Mouse (Mus musculus) forebrain, embryonic 14.5 days (tissue): ENCODE measurements around the gene Nomo1. TPM values are rescaled to one million over a fixed set of nuclear protein-coding genes. Genes with fewer than 3 reads are reported as not detected.
A peak's percentile ranks its signal among the peaks of the same experiment; 100 is the strongest.

Source experiments
- ATAC-seq: fragments of 200-750 bp; cut with Nextera tagmentation; 2 replicates; pipeline ENCODE4 v1.8.0; 2017; ENCODE audit warnings: mild to moderate bottlenecking, moderate library complexity
- DNase-seq: peaks from one replicate; pipeline ENCODE4 v3.0.0-alpha.2; 2015; ENCODE audit warnings: low spot score
- H3K27ac ChIP-seq: fragments of 300-500 bp; sonication (generic); 2 replicates; pipeline ENCODE4 v1.5.1; 2014; ENCODE audit warnings: low read depth, mild to moderate bottlenecking, control low read depth, low read length, moderate library complexity
- H3K27me3 ChIP-seq: fragments of 300-500 bp; sonication (generic); replicated peaks from 2 replicates; pipeline ENCODE4 v1.6.1; 2014; ENCODE audit warnings: low read length, control low read depth, mixed read lengths; ENCODE audit not compliant: control insufficient read depth, insufficient read depth
- H3K36me3 ChIP-seq: fragments of 300-500 bp; sonication (generic); 2 replicates; pipeline ENCODE4 v1.6.1; 2014; ENCODE audit warnings: low read length, control low read depth; ENCODE audit not compliant: control insufficient read depth, insufficient read depth
- H3K4me1 ChIP-seq: fragments of 300-500 bp; sonication (generic); 2 replicates; pipeline ENCODE4 v1.6.1; 2014; ENCODE audit warnings: antibody characterized with exemption, low read length, control low read depth; ENCODE audit not compliant: control insufficient read depth, insufficient read depth
- H3K4me2 ChIP-seq: fragments of 300-500 bp; sonication (generic); 2 replicates; pipeline ENCODE4 v1.6.1; 2014; ENCODE audit warnings: mild to moderate bottlenecking, control low read depth, low read length
- H3K4me3 ChIP-seq: fragments of 300-500 bp; sonication (generic); 2 replicates; pipeline ENCODE4 v1.5.1; 2014; ENCODE audit warnings: low read depth, low read length, control low read depth
- H3K9ac ChIP-seq: fragments of 300-500 bp; sonication (generic); 2 replicates; pipeline ENCODE4 v1.6.1; 2014; ENCODE audit warnings: mild to moderate bottlenecking, low read length, control low read depth, moderate library complexity
- H3K9me3 ChIP-seq: fragments of 300-500 bp; sonication (generic); replicated peaks from 2 replicates; pipeline ENCODE4 v1.6.1; 2016; ENCODE audit warnings: low read length, control low read depth, mixed read lengths; ENCODE audit not compliant: control insufficient read depth
- WGBS: fragments of 180-500 bp; shearing (Covaris S2); extraction: QIAGEN DNeasy Blood & Tissue Kit; methylation state at CpG from one replicate; pipeline ENCODE4 v1.1.7; 2014; 5-methylcytosine and 5-hydroxymethylcytosine counted together
- polyA plus RNA-seq: library from polyadenylated mRNA; unstranded; fragments of >200 nt; fragmentation: Nextera tagmentation; extraction: Ambion mirVana; gene quantifications from 2 replicates; pipeline ENCODE4 v1.2.1, GENCODE M21; 2014

The Nomo1 gene
- polyA plus RNA-seq, 1 experiment from 2014 or later: 19.6 TPM

DNA sequence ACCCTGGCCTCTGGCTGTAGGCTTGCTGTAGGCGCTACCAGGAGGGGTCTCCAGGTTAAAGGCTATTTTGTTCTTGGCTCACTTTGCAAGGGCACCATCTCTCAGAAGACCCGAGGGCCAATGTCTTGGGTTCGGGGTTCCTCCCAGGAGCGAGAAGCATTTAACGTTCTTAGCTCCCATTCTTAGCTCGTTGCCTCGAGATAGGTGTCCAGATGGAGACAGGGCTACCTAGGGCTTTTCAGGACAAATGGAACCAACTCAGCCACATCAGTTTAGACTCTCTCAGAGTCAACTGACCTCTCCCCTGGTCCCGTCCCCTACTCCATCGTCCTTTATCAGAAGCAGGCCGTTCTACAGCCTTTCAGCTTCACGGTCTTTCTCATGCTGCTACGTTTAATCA, 98.7 kb downstream of the Nomo1 start:
- Histone ChIP-seq H3K4me1 (peaks cover 14% of the 10 kb centered on the region), H3K4me2 (no peak overlapping the region), H3K27ac (peak overlapping the region; percentile 33; the same call in 1 of the 2 replicates), H3K9ac (no peak overlapping the region), H3K36me3 (no peaks in the 10 kb centered on the region), H3K27me3 (no peaks in the 10 kb centered on the region), H3K4me3 (no peak overlapping the region), H3K9me3 (no peaks in the 10 kb centered on the region)
- 91% methylated on average over 12 of the region's 12 CpGs for WGBS
- no peak for ATAC-seq
- no peak for DNase-seq

Other genes starting within 250 kb of the Nomo1 start
- gene Lmtk3, start 250.0 kb upstream of the Nomo1 start, polyA plus RNA-seq: 11.8 and 18.4 TPM in 2 replicates
- 4.0 and 5.4 TPM in 2 replicates for gene Sult2b1, start 249.0 kb upstream of the Nomo1 start, polyA plus RNA-seq
- 286 TPM in 2 replicates for gene Cyth2, start 219.1 kb upstream of the Nomo1 start, polyA plus RNA-seq
- gene Kcnj14, start 208.9 kb upstream of the Nomo1 start, polyA plus RNA-seq: 0.41 and 0.78 TPM in 2 replicates
- 45.2 and 46.7 TPM in 2 replicates for gene Grwd1, start 202.8 kb upstream of the Nomo1 start, polyA plus RNA-seq
- gene Kdelr1, start 160.9 kb upstream of the Nomo1 start, polyA plus RNA-seq: 104 and 111 TPM in 2 replicates
- 0.52 and 0.77 TPM in 2 replicates for gene Grin2d, start 155.3 kb upstream of the Nomo1 start, polyA plus RNA-seq
- 0.51 and 0.55 TPM in 2 replicates for gene Syngr4, start 137.0 kb upstream of the Nomo1 start, polyA plus RNA-seq
- 5.1 and 6.2 TPM in 2 replicates for gene Tmem143, start 136.8 kb upstream of the Nomo1 start, polyA plus RNA-seq
- gene Emp3, start 112.3 kb upstream of the Nomo1 start, polyA plus RNA-seq: 27.9 and 32.8 TPM in 2 replicates
- gene Ccdc114, start 109.6 kb upstream of the Nomo1 start, polyA plus RNA-seq: 2.6 and 2.7 TPM in 2 replicates
- gene Abcc6, start 3.4 kb upstream of the Nomo1 start, polyA plus RNA-seq: 0.30 and 0.33 TPM in 2 replicates
- gene Kcnj11, start 67.1 kb downstream of the Nomo1 start, polyA plus RNA-seq: 2.7 and 3.0 TPM in 2 replicates
- 14.1 and 18.8 TPM in 2 replicates for gene Abcc8, start 146.3 kb downstream of the Nomo1 start, polyA plus RNA-seq
- gene Ush1c, start 204.8 kb downstream of the Nomo1 start, polyA plus RNA-seq: 2.0 and 3.6 TPM in 2 replicates
- gene Otog, start 207.3 kb downstream of the Nomo1 start, polyA plus RNA-seq: not detected in 2 replicates